Mouse (Mus musculus): Measurements from ENCODE around the gene R3hdm4.

The R3hdm4 gene

DNA sequence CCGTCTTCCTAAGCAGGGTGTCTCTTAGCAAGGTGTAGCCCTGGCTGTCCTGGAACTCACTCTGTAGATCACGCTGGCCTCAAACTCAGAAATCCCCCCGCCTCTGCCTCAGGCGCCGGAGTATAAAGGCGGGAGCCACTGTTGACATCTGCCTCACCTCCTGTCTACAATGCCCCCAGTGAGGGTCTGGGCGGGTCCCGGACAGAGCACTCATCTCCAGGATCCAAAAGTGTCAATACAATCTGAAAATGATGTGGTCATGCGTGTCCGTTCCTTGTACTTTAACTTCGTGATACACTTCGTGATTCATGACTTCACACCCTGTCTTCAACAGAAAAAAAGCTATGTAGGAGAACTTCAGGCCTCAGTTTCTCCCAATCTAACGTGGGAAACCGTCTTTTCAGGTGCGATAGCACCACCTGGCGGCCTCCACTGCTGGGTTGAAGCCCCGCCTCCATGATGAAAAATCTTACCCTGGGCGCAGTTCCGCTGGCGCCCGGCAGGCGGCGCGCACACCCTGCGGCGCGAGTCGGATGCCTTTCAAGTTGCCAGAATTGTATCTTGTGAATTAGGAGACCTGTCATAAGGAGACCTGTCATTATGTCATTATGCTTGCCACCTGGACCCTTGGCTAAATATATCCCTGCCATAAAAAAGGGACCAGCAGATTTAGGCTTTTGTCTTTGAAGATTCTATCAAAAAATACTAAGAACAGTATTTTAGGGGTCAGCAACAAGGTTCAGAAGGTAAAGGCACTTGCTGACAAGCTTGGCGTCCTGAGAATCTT, 4.2 kb upstream of the R3hdm4 start:
- DNase-seq: peak; percentile 98

DNA sequence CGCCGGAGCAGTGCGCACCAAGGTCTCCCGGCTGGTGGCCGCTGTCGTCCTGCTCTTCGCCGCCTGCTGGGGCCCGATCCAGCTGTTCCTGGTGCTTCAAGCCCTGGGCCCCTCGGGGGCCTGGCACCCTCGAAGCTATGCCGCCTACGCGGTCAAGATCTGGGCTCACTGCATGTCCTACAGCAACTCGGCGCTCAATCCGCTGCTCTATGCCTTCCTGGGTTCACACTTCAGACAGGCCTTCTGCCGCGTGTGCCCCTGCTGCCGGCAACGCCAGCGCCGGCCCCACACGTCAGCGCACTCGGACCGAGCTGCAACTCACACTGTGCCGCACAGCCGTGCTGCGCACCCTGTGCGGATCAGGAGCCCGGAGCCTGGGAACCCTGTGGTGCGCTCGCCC, 564 bp upstream of the R3hdm4 start:
- peak; percentile 55 for DNase-seq

DNA sequence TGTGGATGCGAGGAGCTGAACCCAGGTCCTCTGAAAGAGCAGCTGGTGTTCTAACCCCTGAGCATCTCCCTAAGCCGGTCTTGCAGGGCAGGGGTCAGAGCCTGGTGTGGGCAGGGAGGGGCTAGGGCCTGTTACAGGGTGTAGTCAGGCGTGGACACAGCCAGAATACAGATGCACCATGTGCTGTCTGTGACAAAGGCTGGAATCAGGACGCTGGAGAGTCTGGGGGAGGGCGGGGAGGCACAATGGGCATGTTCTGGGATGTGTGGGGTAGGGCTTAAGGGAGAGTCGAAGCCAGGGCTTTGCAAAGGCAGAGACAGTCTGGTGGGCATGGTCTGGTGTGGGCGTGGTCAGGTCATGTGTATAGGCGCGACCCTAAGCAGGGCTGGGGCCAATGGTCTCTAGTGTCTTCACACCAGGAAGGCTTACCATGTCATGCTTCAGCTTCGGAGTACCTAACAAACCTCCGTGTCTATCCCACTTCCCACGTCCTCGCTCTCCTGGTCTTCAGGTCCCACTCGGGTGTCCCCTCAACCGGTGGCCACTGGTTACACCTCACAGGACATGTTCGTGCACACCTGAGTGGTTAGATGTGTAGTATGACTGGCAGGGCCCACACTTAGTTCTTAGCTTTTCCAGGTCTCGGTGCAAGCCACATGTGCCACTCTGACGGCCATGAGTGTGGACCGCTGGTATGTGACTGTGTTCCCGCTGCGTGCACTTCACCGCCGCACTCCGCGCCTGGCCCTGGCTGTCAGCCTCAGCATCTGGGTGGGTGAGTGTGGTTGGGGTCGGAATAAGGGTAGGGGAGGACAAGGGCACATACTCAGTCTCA, 735 bp downstream of the R3hdm4 start:
- peak; percentile 51 for DNase-seq

DNA sequence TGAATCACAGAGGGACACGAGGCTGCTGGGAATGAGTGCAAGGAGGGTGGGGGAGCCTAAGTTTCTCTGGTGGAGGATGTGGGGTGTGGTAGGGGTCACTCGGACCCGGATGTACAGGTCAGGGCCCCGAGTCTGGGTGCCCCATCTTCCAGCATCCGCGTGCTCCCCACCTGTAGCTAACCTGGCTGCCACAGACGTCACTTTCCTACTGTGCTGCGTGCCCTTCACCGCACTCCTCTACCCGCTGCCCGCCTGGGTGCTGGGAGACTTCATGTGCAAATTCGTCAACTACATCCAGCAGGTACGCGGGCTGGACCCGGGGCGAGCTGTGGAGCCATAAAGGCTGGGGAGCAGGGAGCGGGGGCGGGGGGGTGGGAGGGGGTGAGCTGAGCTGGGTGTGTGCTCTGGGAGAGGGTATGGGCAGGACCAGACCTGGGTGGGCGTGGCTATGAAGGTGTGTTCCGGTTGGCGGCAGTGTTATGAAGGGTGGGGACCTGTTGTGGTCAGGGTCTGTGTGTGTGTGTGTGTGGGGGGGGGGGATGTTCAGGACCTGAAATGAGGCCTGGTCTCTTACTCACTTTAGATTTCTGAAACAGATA, 1.7 kb downstream of the R3hdm4 start:
- peak; percentile 57 for DNase-seq

DNA sequence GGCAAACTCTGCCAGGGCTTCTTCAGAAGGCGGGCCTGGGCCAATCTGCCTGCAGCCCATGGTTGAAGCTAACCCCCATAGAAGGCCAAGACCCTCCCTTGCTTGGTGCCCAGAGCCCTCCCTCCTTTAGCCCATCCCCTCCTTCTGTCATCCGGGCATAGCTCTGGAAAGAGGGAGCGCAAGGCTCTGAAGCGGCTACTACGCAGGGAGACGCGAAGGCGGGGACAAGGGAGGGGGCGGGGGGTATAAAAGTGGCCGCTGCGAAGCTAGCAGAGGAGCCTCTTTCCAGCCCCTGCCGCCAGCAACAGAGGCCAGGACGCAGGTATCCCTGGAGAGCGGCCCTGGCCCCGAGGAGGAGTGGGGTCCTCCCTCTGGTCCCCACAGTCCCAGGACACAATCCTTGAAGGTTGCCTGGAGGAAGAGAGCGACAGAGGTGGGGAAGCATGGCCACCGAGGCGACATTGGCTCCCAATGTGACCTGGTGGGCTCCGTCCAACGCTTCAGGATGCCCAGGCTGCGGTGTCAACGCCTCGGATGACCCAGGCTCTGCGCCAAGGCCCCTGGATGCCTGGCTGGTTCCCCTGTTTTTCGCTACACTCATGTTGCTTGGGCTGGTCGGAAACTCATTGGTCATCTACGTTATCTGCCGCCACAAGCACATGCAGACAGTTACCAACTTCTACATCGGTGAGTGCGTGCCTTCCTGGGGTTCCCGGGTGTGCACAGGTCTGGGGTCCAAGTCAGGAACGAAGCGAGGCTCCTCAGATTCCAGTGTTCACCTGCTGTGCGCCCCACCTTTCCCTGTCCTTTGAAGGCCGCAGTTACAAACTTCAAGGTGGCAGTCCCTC, 2.6 kb downstream of the R3hdm4 start:
- DNase-seq: peak; percentile 59

DNA sequence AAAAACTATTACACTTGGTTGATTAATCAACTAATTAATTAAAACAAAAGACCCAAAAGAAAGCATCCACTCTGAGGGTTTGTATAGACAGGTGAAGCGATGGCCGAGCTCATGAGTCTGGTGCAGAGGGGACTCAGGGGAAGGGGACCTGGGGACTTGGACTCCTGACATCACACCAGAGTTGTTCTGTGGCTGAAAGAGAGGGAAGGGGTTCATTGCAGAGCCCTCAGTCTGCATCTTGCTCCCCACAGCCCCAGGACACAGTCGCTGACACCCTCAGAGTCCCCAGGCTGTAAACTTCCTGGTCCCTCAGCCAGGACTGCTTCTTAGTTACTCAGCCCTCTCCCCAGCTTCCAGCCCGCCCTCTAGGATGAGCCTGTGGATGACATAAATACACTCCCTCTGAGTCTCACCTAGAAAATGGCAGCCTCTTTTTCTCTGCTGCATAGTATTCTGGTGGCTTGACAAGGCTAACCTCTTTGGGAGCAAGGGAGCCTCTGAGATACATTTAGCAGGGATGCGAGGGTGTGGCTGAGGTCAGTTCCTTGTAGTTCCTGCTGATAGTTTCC, 3.4 kb downstream of the R3hdm4 start:
- DNase-seq: peak; percentile 54

DNA sequence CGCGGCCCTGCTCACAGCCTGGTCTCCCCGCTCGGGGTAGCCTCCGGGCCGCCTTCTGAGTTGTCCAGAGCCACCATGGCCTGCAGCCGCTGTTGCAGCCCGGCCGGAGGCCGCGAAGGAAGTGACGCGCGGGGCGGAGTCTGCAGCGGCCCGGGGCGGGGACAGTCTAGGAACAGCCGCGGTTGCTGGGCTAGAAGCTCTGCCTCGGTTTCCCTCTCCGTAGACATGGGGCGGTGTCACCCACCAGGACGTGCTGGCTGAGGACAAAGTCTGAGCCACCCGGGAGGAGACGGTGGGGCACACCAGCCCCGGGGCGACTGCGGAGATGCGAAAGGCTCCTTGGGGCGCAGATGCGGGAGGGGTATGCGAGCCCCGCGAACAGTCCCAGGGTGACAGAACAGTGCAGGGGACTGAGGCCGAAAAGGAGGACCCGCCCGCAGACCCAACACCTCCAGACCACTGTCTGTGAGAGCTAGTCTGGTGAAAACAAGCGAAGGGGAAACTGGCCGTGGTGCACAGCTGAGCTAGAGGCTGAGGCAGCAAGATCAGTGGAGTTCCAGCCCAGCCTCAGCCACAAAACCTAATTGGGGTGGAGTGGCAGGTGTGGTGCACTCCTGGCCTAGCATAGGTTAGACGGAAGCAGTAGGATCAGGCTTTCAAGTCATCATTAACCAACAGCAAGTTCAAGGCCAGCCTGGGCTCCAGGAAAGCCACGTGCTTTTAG, 4.0 kb downstream of the R3hdm4 start, which contains the start of gene Kiss1r:
Gene Kiss1r (plus strand): TSS at position 164 of the 724 bp plus-strand sequence.
- peak; percentile 84 for DNase-seq

DNA sequence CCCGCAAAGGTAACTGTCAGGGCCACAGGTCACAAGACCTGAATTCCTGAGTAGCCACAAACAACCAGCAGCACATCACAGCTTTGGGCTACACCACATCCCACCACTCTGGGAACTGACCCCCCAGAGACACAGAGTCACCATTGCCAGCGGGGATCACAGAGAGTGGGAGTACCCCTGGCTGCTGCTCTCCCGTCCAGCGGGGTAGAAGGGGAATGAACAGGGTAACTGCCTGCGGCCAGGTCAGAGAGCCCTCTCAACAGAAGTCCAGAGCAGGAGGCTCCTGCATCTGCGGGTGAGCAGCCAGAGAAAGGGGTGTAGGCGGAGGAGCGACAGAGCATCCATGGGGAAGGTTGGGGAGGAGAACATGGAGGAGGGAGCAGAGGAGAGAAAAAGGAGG, 4.9 kb downstream of the R3hdm4 start:
- peak; percentile 58 for DNase-seq

DNA sequence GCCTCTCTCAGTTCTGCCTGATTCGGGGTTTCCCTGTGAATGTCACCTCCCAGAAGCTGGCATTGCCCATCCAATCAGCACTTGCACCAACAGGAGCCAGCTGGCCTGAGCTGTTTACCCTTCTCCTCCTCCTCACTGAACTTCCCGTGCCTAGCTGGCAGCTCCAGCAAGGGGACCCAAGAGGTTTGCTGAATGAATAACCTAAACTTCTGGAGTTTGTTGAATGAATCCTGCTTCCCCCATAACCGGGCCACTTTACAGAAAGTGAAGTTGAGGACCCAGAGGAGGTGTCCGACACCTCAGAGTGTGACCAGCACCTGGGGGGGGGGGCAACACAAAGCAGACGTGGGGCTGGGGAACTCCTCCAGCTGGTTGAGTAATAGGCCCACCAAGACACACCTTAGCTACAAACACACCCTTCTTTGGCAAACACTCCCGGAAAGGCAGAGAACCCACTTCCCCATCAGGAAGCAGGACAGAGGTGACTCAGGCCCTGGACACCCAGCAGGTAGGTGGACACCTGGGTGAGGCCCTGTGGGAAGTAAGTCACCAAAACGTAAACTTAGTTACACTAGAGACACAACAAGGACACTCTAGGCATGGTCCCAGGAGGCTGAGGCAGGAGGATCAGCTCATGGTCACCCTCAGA, 5.9 kb downstream of the R3hdm4 start:
- peak; percentile 46 for DNase-seq

DNA sequence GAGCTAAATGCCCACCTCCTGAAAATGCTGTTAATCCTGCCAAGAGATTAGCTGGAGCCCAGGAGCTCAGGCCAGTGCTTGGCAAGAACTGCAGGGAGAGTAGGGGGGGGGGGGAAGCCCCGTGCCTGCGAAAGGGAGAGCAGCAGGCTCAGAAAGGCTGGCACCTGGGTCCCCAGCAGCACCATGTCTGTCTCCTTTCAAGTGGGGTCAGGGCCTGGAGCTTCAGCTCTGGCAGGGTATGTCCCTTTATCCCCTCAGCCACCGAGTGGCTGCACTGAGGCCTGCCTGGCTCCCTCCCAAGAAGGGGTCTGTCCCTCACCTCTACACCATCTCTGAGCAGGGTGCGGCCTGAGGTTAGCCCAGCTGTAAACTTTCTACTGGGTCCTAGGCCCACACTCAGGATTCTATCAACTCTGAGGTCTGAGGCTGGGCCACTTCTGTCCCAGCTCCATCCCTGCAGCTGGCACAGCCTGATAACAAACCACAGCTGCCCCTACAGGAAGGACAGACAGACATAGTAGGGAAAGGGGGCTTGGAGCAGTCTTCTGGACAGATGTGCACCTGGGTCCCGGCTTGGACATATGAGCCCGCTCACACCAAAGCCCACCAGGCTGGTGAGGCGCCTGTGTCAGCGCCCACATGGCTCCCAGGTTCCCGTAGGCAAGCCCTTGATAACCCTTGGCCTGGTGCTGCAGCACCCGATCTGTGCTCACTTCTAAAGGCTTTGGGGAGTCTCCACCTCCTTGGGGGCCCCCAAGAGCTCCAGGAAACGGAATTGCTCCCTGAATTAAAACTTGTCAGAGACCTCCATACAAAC, 6.7 kb downstream of the R3hdm4 start:
- no peak for DNase-seq

DNA sequence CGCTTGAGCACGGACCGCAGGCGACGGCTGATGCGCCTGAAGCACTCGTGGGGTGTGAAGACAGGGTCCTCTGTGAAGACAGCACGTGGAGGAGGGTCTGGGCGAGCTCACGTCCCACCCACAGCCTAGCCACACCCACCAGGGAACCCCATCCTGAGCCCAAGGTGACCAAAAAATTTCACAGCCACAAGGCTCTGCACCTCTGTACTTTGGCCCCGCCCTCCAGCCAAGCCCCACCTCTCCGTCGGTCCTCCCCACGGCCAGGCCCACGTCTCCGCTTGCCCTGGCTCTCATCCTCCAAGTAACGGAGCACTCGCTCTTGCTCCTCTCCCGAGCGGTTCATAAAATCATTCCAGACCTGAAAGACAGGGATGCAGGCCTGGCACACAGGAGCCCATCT, 8.6 kb downstream of the R3hdm4 start:
- no peak for DNase-seq

DNA sequence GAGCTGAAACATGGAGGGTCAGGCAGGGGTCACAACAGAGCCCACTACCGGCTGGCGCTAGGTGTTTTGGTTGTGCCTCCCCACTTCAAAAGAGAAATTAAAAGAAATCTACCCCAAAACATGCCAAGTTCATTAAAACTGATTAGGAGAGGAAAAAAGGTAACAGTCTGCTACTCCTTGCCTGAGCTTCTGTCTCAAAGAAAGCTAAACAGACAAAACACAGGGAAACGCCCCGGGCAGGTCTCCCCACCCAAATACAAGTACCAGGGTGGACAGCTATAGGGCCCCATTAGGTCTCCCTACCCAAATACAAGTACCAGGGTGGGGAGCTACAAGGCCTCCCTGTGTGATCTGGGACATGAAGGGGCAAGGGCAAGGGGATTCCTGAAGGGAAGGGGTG, 10.5 kb downstream of the R3hdm4 start, which contains the start of gene Gm26602:
Gene Gm26602 (plus strand): TSS at position 301 of the 400 bp plus-strand sequence.
- DNase-seq: no peak

DNA sequence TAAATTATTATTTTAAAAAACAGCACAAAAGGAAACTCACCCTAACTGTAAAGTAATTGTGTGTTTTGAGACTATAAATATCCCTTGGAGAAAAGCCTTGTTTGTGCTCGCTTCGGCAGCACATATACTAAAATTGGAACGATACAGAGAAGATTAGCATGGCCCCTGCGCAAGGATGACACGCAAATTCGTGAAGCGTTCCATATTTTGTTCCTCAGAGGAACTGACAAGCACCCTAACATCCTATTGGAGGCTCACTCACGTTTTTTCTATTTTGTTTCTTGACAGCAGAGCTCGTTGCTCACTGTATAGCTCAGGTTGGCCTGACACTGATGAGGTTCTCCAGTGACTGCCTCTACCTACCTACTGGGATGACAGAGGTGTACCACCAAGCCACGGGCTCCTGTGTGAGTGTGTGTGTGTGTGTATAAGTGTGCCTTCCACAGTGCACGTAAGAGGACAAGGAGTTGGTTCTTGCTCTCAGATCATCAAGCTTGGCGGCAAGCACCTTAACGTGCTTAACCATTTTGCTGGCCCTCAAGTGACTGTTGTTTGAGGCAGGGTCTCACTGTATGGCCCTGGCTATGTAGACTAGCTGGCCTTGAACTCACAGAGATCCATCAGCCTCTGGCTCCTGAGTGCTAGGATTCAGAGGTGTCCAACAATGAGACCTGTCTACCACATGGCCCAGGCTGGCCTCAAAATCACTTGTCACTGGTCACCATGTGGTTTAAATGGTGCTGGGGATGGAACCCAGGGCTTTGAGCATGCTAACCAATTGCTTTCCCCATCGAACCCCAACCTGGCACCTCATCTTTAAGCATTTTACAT, 11.7 kb downstream of the R3hdm4 start:
- no peak for DNase-seq

DNA sequence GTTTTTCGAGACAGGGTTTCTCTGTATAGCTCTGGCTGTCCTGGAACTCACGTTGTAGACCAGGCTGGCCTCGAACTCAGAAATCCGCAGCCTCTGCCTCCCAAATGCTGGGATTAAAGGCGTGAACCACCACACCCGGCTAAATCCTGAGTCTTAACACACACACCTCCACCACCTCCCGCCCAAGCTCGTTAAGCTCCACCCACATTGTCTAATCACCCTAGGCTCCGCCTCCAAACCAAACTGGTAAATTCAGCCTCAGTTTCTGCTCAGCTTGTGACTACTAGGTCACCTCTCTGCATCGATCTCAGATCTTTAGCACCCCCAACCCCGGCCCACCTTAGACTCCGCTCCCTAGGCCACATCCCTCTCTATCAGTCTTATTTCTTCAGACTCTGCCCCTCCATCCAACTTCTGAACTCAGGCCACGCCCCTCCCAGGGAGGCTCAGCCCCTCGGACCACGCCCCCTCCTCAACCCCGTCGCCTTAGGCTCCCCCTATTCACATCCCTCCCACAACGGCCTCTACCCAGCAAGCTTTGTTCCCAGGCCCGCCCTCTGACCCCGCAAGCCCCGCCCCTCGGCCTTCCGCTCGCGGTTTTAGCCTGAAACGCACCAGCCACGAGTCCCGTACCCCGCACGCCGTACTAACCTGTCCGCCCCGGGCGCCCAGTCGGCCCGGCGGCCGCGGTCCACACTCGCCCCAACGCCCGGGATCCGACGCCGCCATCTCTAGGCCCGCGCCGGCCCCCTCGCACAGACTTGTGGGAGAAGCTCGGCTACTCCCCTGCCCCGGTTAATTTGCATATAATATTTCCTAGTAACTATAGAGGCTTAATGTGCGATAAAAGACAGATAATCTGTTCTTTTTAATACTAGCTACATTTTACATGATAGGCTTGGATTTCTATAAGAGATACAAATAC, 12.6 kb downstream of the R3hdm4 start, which contains the start of gene Med16:
Gene Med16 (minus strand): TSS at position 757 of the 925 bp plus-strand sequence.
- peak; percentile 98 for DNase-seq

DNA sequence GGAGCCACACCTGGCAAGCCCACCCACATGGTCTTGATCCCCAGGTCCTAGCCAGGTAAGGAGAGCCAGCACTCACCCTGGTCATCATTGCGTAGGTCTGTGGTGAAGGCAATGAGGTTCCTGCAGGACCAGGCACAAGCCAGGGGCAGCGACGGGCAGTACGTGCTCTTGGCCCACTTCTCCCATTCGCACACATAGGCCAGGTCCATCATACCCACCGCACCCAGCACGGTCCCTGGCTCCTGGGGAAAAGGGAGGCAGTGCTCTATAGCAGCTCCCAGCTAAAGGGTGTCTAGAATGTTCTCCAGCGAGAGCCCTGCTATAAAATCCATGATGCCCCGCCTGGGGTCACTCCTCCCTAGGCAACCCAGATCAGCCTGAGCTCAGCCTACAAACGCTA, 13.6 kb downstream of the R3hdm4 start:
- peak; percentile 64 for DNase-seq

DNA sequence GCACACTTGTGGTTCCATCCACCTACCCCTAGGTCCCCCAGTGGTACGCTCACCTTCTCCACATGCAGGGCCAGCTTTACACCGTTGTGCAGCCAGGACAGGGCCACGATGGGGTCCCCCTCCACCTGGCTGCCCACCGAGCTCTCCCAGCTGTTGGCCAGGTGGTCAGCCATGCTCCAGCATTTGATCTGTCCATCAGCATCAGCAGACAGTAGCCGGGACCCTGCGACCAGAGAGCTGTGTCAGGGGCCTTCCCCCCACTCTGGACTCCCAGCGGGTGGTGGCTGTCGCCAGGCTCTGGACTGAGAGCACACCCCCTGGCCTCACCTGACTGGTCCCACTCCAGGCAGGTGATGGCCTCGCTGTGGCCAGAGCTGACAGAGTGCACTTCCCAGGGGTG, 14.3 kb downstream of the R3hdm4 start:
- DNase-seq: peak; percentile 61

DNA sequence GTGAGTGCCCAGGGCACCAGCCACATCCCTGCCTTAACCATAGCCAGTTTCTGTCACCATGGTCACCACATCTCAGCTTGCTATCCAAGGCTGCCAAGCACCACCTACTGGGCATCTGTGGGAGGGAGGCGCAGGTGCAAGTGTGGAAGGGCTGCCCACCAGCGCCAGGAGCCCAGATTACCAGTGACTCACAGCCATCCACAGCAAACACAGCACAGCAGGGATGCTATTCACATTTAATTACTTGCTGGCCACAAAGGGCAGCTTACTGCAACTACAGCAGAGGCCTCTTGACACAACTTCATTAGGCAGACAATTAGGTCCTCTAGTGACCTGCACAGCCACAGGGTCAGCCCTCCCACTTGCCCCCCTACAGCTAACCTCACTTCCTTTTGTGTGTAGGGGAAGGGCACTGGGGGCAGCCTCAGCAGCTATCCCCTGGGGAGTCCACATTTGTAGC, 20.0 kb downstream of the R3hdm4 start:
- DNase-seq: no peak

All from cerebellum, adult 9-10 months (tissue).